Mouse (Mus musculus) spleen, postnatal 14 days (tissue): ENCODE measurements around the gene Wwox.

ENCODE experiments used
- DNase-seq, 2 experiments: peaks; one replicate each; pipeline ENCODE4 v3.0.0; 2021 to 2022; ENCODE audit warnings: low spot score in 2 of 2

Wwox gene

GRCm38 (mm10) chr8:115009897-115010768 is 570.7 kb downstream of the Wwox start:
- DNase-seq = no peak

DNA sequence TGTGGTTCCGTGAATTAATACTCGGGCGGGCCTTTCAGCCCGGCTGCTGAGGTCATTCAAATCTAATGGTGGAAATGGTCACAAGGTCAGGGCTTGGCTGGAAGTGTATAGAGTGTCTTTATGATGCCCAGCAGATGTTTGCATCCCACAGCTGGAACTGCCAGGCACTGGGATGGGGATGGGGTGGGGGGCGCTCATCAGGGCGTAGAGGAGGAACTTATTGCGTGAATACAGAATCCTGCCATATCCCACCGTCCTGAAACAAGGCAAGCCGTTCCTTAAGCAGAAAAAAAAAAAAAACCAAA is 571.3 kb downstream of the Wwox start:
- DNase-seq = no peak

DNA sequence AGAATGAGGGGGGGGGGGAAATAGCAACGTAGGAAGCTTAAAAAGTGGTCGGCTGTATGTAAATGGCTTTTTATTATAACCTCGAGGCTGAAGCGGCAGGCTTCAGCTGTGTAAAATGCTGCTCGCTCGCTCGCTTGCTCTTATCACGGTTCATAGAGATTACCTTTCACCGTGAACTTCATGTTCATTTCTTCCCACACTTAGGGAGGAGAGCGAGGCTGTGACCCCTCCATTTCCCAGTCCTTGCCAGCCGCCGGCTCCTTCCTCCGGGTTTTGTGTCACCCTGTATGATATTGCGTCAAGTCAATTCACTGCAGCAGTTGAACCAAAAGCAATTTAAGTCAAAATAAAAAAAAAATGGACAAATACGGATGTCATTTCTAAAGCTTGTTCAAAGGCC is 580.2 kb downstream of the Wwox start:
- DNase-seq = no peak

DNA sequence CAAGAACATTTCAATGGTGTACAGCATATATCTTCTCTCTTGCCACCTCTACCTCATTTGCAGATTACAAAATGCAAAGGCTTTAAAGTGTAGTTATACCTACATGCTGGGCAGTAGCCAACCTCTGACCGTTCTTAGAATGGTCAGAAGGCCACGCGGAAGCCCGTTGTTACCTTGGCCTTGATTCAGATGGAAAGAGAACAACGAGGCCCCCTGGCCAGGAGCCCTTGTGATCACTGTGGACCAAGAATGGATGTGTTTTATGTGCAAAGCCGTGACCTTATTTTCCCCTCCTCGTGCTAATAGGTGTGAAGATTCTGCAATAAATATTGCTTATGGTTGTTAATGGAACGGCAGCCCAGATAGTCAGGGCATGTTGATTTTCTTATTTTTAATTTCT is 582.3 kb downstream of the Wwox start:
- no peak for DNase-seq

DNA sequence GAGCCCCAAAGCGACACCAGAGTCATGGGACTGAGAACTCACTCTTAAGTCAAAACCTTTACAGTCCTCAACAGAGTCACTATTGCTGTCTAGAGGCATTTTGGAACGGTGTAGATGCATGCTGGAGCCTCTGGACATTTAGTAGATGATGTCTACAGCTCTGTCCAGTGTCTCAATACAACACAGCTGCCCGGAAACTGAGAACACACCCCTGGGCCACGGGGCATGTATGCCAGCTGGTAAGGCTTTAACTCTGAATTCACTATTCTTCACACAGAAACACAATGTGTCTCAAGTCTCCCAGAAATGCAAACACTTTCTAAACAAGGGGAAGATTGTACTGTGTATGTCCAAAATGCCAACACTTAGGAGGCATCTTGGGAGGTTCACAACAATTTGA is 584.6 kb downstream of the Wwox start:
- no peak for DNase-seq

DNA sequence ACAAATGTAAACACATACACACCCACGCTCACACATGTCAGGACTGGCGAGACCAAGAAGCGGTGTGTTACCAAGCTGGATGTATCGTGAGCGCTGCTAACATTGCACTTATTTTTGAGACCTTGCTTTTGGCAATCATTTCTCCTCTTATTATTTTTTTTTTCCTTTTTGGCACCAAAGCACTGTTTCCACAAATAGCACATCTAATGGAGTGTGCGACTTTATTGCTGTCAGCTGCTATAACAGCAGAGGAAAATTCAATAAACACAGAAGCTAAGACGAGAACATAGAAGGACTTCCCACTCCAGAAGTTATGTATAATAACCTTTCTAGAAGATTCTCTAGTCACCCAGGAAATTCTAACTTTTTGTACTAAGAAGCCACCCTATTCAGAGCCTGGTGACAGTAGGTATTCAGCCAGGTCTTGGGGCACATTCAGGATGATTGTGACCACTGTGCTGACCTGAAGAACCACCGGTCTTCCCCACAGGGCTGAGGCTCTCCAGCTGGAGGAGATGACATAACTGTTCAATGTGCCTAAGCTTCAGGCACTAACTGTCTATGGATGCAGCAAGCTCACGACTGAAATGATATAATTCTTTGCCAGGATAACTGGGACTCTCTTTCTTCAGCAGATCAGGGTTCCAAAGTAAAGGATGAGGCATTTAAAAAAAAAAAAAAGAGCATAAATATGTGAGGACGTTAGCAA is 586.1 kb downstream of the Wwox start:
- no peak for DNase-seq

GRCm38 (mm10) chr8:115026201-115026600 is 586.7 kb downstream of the Wwox start:
- no peak for DNase-seq

- DNase-seq = no peak
Measured at GRCm38 (mm10) chr8:115033194-115033593, 593.7 kb downstream of the Wwox start.

GRCm38 (mm10) chr8:115036016-115036415 is 596.6 kb downstream of the Wwox start:
- DNase-seq = no peak

- no peak for DNase-seq
Measured at GRCm38 (mm10) chr8:115038426-115038825, 599.0 kb downstream of the Wwox start.

GRCm38 (mm10) chr8:115045746-115046145 is 606.3 kb downstream of the Wwox start:
- DNase-seq = no peak

DNA sequence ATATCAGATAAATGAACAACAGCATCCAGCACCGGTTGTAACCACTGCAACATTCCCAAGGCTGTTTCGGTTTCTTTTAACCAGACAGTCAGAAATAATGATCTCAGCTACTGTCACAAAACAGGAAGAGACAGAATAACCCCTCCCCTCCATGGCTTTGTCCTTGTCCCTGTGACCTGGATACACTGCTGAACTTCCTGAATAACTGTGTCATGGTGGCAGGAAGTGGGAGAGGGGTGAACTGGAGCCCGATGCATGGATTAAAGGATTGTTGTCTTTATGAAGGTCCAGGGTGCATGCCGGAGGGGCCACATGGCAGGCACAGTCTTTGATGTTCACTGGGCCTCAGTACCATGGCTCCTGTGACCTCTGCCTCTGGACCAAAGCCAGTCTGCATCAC is 607.0 kb downstream of the Wwox start:
- DNase-seq = no peak

DNA sequence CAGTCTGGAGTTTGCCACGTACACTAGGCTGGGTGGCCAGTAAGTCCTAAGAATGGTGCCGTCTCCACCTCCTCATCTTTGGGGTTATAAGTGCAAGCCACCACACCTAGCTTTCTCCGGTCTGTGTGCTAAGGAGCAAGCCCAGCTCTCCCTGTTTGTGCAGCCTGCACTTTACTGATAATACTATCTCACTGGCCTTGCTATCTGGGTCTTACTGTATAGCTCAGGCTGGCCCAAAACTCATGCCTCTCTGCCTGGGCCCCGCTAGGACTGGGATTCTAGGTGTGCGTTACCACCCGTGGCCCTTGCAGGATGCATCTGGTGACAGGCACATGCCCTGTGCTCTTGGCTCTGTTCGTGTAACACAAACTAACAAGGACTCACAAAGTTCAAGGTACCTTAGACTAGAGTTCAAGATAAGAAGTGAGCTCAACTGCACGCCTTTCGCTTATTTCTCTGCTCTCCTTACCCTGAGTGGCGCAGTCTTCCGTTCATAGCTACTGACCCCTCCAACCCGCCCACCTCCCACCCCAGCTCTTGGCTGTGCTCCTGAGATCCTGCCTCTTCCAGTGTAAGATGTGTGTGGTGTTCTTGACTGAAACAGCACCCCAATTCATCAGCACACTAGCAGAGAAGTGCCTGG is 618.9 kb downstream of the Wwox start:
- no peak for DNase-seq

GRCm38 (mm10) chr8:115063623-115064022 is 624.2 kb downstream of the Wwox start:
- DNase-seq = no peak

DNA sequence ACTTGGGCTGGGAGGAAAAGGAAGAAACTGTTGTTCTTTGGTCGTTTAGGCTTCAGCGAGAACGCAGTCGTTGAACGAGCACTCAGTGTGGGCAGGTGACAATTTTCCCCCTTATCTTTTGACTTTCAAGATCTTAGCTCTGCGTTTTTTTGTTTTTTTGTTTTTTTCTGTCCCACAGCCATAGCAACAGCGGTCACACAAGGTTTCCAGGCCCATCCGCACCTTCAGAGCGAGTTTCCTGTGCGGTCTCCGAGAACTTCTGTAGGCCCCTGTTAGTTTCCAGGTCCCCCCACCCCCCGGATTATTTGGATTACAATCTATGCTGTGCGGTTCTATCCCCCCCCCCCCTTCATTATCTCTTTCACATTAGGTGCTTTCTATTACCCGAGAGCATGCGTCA is 625.2 kb downstream of the Wwox start:
- no peak for DNase-seq

DNA sequence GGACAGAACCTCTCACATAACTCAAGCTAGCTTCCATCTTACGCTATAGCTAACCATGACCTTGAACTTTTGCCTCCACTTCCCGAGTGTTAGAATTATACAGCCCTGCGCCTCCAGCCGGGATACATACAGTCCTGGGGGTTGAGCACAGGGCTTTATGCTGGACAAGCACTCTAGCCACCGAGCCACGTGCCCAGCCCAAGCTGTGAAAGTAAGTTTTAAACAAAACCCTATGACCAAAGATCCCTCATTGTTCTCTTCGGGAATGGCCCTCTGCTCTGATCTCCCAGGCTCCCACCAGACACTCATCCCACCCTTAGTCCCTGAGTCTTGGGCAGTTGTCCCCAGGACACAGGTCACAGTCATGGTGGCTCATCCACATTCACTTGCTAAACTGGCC is 625.9 kb downstream of the Wwox start:
- no peak for DNase-seq

GRCm38 (mm10) chr8:115066550-115067058 is 627.1 kb downstream of the Wwox start:
- no peak for DNase-seq

- DNase-seq = no peak
Measured at GRCm38 (mm10) chr8:115068723-115069122, 629.3 kb downstream of the Wwox start.

- no peak for DNase-seq
Measured at GRCm38 (mm10) chr8:115070225-115070624, 630.8 kb downstream of the Wwox start.

DNA sequence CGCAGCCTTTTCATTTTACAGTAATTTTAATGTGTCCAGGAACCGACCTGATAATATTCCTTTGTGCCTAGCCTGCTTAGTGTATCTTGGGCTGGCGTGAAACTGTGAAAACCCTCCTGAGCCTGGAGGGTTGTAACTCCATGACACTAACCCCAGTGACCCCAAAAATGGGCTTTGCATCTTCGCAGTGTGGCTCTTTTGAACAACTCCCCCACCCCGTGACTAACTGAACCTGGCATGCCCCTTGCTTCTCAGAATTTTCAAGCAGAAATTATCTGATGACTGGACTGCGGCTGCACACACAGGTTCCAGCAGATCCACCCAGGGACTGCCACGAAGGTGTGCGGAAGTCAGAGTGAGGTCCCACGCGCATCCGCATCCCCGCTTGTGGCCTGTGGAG is 631.8 kb downstream of the Wwox start:
- no peak for DNase-seq

DNA sequence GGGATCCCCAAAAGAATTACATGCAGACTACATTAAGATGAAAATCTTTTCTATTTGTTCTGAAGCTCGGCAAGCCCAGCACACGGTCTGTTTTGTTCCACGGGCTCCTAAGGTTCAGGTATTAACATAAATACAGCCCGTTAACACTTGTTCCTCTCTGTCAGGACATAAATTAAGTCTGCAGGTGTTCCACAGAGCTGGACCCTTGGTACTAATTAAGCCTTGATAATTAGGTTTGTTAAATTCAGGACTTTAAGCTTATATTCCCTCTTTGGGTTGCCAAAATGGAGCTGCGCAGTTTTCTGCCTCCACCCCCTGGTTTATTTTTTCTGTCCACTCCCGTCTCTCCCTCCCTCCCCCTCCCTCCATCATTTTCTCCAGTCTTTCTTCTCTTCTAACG is 638.8 kb downstream of the Wwox start:
- no peak for DNase-seq

DNA sequence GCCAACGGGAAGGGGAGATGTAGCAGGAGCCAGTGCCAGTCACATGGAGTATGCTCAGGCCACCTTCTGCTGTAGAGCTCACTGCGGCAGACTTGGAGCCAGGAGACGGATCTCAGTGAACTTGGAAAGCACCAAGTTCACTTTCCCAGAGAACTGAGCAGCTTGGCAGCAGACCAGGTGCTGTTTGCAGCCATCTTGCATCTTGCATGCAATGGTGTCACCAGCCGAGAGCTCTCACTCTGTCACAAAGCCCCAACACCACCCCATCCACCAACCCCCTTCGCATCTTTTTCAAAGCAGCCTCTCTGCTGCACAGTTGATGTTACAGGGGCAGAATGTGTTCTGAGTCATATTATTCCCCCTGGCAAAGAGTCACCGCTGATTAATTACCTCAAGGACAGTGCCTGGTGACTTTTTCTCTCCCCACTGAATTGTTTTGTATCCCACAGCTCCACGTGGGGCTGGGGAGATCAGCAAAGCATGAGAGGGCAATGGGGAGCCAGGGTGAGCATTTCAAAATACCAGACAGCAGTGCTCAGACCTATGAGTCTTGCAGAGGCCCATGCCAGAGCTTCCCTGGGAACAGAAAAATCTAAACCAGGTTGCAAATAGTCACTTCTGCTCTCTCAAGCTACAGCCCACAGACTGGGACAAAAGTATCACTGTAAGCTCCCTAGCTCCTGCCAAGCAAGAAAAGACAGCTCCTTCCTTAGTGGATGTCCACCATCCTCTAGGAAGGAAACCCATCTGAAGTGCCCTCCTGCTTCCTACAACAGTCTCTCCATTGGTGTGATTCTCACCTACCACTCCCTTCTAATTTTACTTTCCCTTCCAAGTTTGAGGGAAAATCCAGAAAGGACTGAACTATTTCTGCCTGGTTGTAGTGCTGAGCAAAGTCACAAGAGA is 642.1 kb downstream of the Wwox start:
- DNase-seq = no peak
